Mouse (Mus musculus) E14TG2a.4 (cell line): ENCODE measurements around the gene Ddx39b.

Experiments used
- CTCF ChIP-seq: conservative IDR thresholded peaks from 2 replicates; pipeline ENCODE4 v1.5.1; 2014; ENCODE audit warnings: low read length
- POU5F1 ChIP-seq: IDR thresholded peaks from 2 replicates; pipeline ENCODE4 v1.6.1; 2014; ENCODE audit warnings: low read length, borderline replicate concordance

GRCm38 (mm10) chr17:35234903-35235302, 6.6 kb upstream of the Ddx39b start:
- no peak for TF ChIP-seq CTCF
- no peak for TF ChIP-seq POU5F1
